Mouse (Mus musculus) layer of hippocampus, adult 18-20 months (tissue): Measurements from ENCODE around the gene Dab2ip. TPM values are rescaled to one million over a fixed set of nuclear protein-coding genes. Genes with fewer than 3 reads are reported as not detected.

ENCODE experiments used
- total RNA-seq, 2 experiments: library from RNA; stranded (reverse); gene quantifications; 2 replicates each; pipeline ENCODE4 v1.2.3; 2021

The Dab2ip gene
- total RNA-seq, 2 experiments from 2014 or later: 108 to 109 TPM

Other genes starting within 250 kb of the Dab2ip start
- 10 to 100 TPM in 1 of 2 experiments, 1 to 10 TPM in 1; 8.3 to 10.2 TPM for gene Stom, start 221.3 kb upstream of the Dab2ip start, total RNA-seq
- not detected for gene 4930568D16Rik, start 190.5 kb upstream of the Dab2ip start, total RNA-seq
- gene 4930402F06Rik, start 161.1 kb upstream of the Dab2ip start, total RNA-seq: not detected
- 1 to 10 TPM; 2.6 to 4.3 TPM for gene Ggta1, start 95.0 kb upstream of the Dab2ip start, total RNA-seq